In the genomic region with DNA sequence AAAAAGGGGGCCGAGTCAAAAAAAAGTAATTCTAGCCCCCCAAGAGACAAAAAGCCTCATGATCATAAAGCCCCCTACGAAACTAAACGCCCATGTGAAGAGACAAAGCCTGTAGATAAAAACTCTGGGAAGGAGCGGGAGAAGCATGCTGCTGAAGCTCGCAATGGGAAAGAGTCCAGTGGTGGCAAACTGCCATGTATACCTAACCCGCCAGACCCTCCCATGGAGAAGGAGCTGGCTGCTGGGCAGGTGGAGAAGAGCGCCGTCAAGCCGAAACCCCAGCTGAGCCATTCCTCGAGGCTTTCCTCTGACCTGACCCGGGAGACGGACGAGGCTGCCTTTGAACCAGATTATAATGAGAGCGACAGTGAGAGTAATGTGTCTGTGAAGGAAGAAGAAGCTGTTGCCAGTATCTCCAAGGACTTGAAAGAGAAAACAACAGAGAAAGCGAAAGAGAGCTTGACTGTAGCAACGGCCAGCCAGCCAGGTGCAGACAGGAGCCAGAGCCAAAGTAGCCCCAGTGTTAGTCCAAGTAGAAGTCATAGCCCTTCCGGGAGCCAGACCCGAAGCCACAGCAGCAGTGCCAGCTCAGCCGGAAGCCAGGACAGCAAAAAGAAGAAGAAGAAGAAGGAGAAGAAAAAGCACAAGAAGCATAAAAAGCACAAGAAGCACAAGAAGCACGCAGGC, we compare ENCODE assay signal across 15 mouse cellular contexts. TPM values are rescaled to one million over a fixed set of nuclear protein-coding genes. Genes with fewer than 3 reads are reported as not detected.
DNase-seq lines count a peak whose midpoint lies in the region; ATAC-seq lines count a peak whose summit lies in the region.
"Had no signal": no experiment of that assay in that cellular context is flagged by ENCODE, and none has a peak within 500 bp of the region (broad histone marks: within the 10 kb centered on the region; RNA-seq: fewer than 3 reads in every experiment).

No protein-coding gene starts in this region.

- H3K27me3 ChIP-seq in heart, embryonic 12.5 days (replicated peaks), result no peaks in the 10 kb centered on the region
- no peaks in the 10 kb centered on the region for H3K27me3 ChIP-seq in neural tube, embryonic 15.5 days (replicated peaks)
- H3K27me3 ChIP-seq: intestine, embryonic 15.5 days; limb, embryonic 12.5 days; Patski had no signal

- 90% methylated on average over 20 of the region's 20 CpGs for WGBS in heart, embryonic 12.5 days
- 76% methylated on average over 20 of the region's 20 CpGs for WGBS in neural tube, embryonic 15.5 days

- no peaks in the 10 kb centered on the region for H3K9me3 ChIP-seq in heart, embryonic 12.5 days (replicated peaks)
- no peaks in the 10 kb centered on the region for H3K9me3 ChIP-seq in neural tube, embryonic 15.5 days (replicated peaks)
- H3K9me3 ChIP-seq: intestine, embryonic 15.5 days; limb, embryonic 12.5 days had no signal

- H3K36me3 ChIP-seq in heart, embryonic 12.5 days, result peaks cover 72% of the 10 kb centered on the region
- peaks cover 70% of the 10 kb centered on the region for H3K36me3 ChIP-seq in neural tube, embryonic 15.5 days

- intact Hi-C loops in heart, postnatal 10 days (cut with DNase I), result no loop called here
- intact Hi-C loops in left cerebral cortex, postnatal 36 days (cut with DNase I), result loop anchor here (5.0 kb wide), 1 partner anchor 181 kb away; no protein-coding TSS in a partner anchor

- no peak overlapping the region for H3K9ac ChIP-seq in heart, embryonic 12.5 days
- H3K9ac ChIP-seq in neural tube, embryonic 15.5 days (replicated peaks), result no peak overlapping the region
- H3K9ac ChIP-seq: intestine, embryonic 15.5 days; limb, embryonic 12.5 days had no signal

- no peak for ATAC-seq in heart, embryonic 12.5 days (ENCODE audit: insufficient number of reproducible peaks, low FRiP score)
- no peak for ATAC-seq in neural tube, embryonic 15.5 days (ENCODE audit: low FRiP score)
- no peak for ATAC-seq in megakaryocyte-erythroid progenitor cell, adult 5-6 weeks (replicated peaks; ENCODE audit: low FRiP score, low TSS enrichment, poor library complexity, severe bottlenecking)
- ATAC-seq: intestine, embryonic 15.5 days; lung, postnatal 0 days; Patski had no signal

- H3K27ac ChIP-seq in heart, embryonic 12.5 days (ENCODE audit: poor library complexity, severe bottlenecking), result no peak overlapping the region
- H3K27ac ChIP-seq in neural tube, embryonic 15.5 days (replicated peaks), result 0 out of 2 replicates have a peak overlapping the region, but pooled peaks have one; percentile 0
- H3K27ac ChIP-seq: intestine, embryonic 15.5 days; limb, embryonic 12.5 days had no signal

- H3K4me3 ChIP-seq in heart, embryonic 12.5 days, result no peak overlapping the region
- no peak overlapping the region for H3K4me3 ChIP-seq in neural tube, embryonic 15.5 days (replicated peaks)
- H3K4me3 ChIP-seq: intestine, embryonic 15.5 days; limb, embryonic 12.5 days had no signal

- no peak overlapping the region for H3K4me2 ChIP-seq in heart, embryonic 12.5 days
- H3K4me2 ChIP-seq in neural tube, embryonic 15.5 days, result no peak overlapping the region
- H3K4me2 ChIP-seq: intestine, embryonic 15.5 days; limb, embryonic 12.5 days had no signal

- DNase-seq in heart, postnatal 10 days, result peak; percentile 15 to 27
- no peak for DNase-seq in neural tube, embryonic 10.5 days (ENCODE audit: extremely low spot score, low spot score)
- DNase-seq in cerebellum, postnatal 25 days, result peak; percentile 76 to 83
- DNase-seq in left cerebral cortex, adult 18-20 months (ENCODE audit: low spot score in 2 of 2), result no peak
- DNase-seq in left cerebral cortex, postnatal 36 days (ENCODE audit: low spot score in 2 of 2), result no peak
- DNase-seq: adrenal gland, postnatal 14 days; spleen, adult 18-20 months; thymus, adult 2 months had no signal

- peaks cover 6% of the 10 kb centered on the region for H3K4me1 ChIP-seq in heart, embryonic 12.5 days (replicated peaks)
- H3K4me1 ChIP-seq in neural tube, embryonic 15.5 days, result no peaks in the 10 kb centered on the region
- H3K4me1 ChIP-seq: intestine, embryonic 15.5 days; limb, embryonic 12.5 days had no signal

RNA-seq across cellular contexts. Expression of a gene that starts 36.0 kb away (rescaled TPM):
- total RNA-seq in heart, postnatal 10 days (2021), result 10 to 100 TPM; 45.6 to 51.7 TPM
- polyA plus RNA-seq in heart, embryonic 12.5 days (2016; fragmentation: Nextera tagmentation; extraction: Ambion mirVana), result 23.5 and 24.3 TPM in 2 replicates
- 23.2 and 25.4 TPM in 2 replicates for polyA plus RNA-seq in neural tube, embryonic 15.5 days (2015; fragmentation: Nextera tagmentation; extraction: Ambion mirVana)
- total RNA-seq in megakaryocyte-erythroid progenitor cell, adult 5-6 weeks (2014; fragmentation: Nextera tagmentation), result 120 and 143 TPM in 2 replicates
- total RNA-seq in megakaryocyte-erythroid progenitor cell, adult 5-6 weeks (2017), result 89.7 and 95.3 TPM in 2 replicates
- total RNA-seq in left cerebral cortex, adult 18-20 months (2021), result 10 to 100 TPM; 64.7 to 67.6 TPM
- 10 to 100 TPM; 56.3 to 71.0 TPM for total RNA-seq in left cerebral cortex, postnatal 36 days (2021)

Comparison
In these comparisons a context has a peak if more than half of its experiments do, and no peak if none do; other contexts are left out.
1. DNase-seq: peak in heart, postnatal 10 days (2 of 2) and cerebellum, postnatal 25 days (2 of 2); none in neural tube, embryonic 10.5 days (single experiment), left cerebral cortex, adult 18-20 months (0 of 2) and left cerebral cortex, postnatal 36 days (0 of 2).